Mouse (Mus musculus): ENCODE measurements at regions not wholly inside any gene's neighbourhood (a gene's known extent, or its start where the extent isn't known, plus 50 kb on each side); places are given as distances from the start of the nearest gene placed in this dataset.

- no peak overlapping the region for H3K4me3 ChIP-seq (replicated peaks; ENCODE audit: low read depth, low read length)
- DNase-seq (ENCODE audit: low spot score) = no peak
- TF ChIP-seq CTCF (IDR thresholded peaks at IDR 0.05; ENCODE audit: low read depth) = no peak
- no peaks in the 10 kb centered on the region for H3K27me3 ChIP-seq (ENCODE audit: insufficient read depth, low read length)
- peaks cover 4% of the 10 kb centered on the region; the same call in 1 of the 2 replicates for H3K4me1 ChIP-seq (replicated peaks; ENCODE audit: insufficient read depth, low read length)
- no peak for ATAC-seq (replicated peaks; ENCODE audit: low FRiP score, low read depth)
- no peak overlapping the region for H3K27ac ChIP-seq
- no peaks in the 10 kb centered on the region for H3K36me3 ChIP-seq (ENCODE audit: insufficient read depth, low read length)
- H3K4me2 ChIP-seq (ENCODE audit: low read length) = no peak overlapping the region
- no peak overlapping the region for H3K9ac ChIP-seq (ENCODE audit: low read depth, low read length)
- WGBS = 53% methylated on average over 4 of the region's 4 CpGs
- no peaks in the 10 kb centered on the region for H3K9me3 ChIP-seq (replicated peaks; ENCODE audit: low read length)
Measured at GRCm38 (mm10) chr2:50968382-50968781, 180.5 kb downstream of the Rnd3 start.

DNA sequence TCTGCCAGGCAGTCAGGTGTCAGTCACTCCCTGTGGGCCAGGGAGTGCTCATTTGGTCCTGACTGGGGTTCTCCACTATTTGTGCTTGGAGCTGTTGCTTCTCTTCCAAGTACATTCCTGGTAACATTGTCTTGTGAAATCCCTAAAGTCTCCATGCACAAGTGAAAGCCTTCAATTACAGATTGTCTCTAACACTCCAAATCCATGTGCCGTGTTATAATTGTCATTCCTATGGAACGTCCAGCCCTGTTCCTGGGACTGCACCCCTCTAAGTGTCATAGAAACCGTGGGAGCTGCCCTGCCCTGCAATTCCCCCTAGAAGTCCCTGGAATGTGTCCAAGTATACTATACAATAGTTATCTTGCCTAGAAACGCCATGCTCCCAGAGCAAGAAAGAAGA is 181.1 kb downstream of the Rnd3 start:
- DNase-seq (ENCODE audit: low spot score) (no peak), ATAC-seq (replicated peaks; ENCODE audit: low FRiP score, low read depth) (no peak)
- peaks cover 4% of the 10 kb centered on the region; the same call in 1 of the 2 replicates for H3K4me1 ChIP-seq (replicated peaks; ENCODE audit: insufficient read depth, low read length)
- no peaks in the 10 kb centered on the region for H3K9me3 ChIP-seq (replicated peaks; ENCODE audit: low read length)
- TF ChIP-seq CTCF (IDR thresholded peaks at IDR 0.05; ENCODE audit: low read depth) = no peak
- H3K27me3 ChIP-seq (ENCODE audit: insufficient read depth, low read length) = no peaks in the 10 kb centered on the region
- 19% methylated on average over 4 of the region's 4 CpGs for WGBS
- H3K9ac ChIP-seq (ENCODE audit: low read depth, low read length) = no peak overlapping the region
- no peak overlapping the region for H3K4me3 ChIP-seq (replicated peaks; ENCODE audit: low read depth, low read length)
- no peak overlapping the region for H3K27ac ChIP-seq
- H3K4me2 ChIP-seq (ENCODE audit: low read length) = no peak overlapping the region
- H3K36me3 ChIP-seq (ENCODE audit: insufficient read depth, low read length) = no peaks in the 10 kb centered on the region

GRCm38 (mm10) chr2:50967133-50967532 is 181.8 kb downstream of the Rnd3 start:
- DNase-seq (ENCODE audit: low spot score) (no peak), ATAC-seq (replicated peaks; ENCODE audit: low FRiP score, low read depth) (no peak)
- Histone ChIP-seq H3K36me3 (ENCODE audit: insufficient read depth, low read length) (no peaks in the 10 kb centered on the region), H3K4me1 (replicated peaks; ENCODE audit: insufficient read depth, low read length) (peaks cover 4% of the 10 kb centered on the region; the same call in 1 of the 2 replicates), H3K4me2 (ENCODE audit: low read length) (no peak overlapping the region), H3K9me3 (replicated peaks; ENCODE audit: low read length) (no peaks in the 10 kb centered on the region), H3K27me3 (ENCODE audit: insufficient read depth, low read length) (no peaks in the 10 kb centered on the region), H3K4me3 (replicated peaks; ENCODE audit: low read depth, low read length) (no peak overlapping the region), H3K27ac (no peak overlapping the region; the same call in 1 of the 2 replicates), H3K9ac (ENCODE audit: low read depth, low read length) (no peak overlapping the region)
- WGBS = 38% methylated on average over 4 of the region's 4 CpGs
- no peak for TF ChIP-seq CTCF (IDR thresholded peaks at IDR 0.05; ENCODE audit: low read depth)

GRCm38 (mm10) chr2:50965485-50966017 is 183.4 kb downstream of the Rnd3 start:
- no peaks in the 10 kb centered on the region for H3K27me3 ChIP-seq (ENCODE audit: insufficient read depth, low read length)
- H3K4me2 ChIP-seq (ENCODE audit: low read length) = no peak overlapping the region
- H3K9me3 ChIP-seq (replicated peaks; ENCODE audit: low read length) = no peaks in the 10 kb centered on the region
- 76% methylated on average over 8 of the region's 8 CpGs for WGBS
- H3K4me1 ChIP-seq (replicated peaks; ENCODE audit: insufficient read depth, low read length) = peaks cover 4% of the 10 kb centered on the region; the same call in 1 of the 2 replicates
- H3K27ac ChIP-seq = no peak overlapping the region
- DNase-seq (ENCODE audit: low spot score) (no peak), ATAC-seq (replicated peaks; ENCODE audit: low FRiP score, low read depth) (no peak)
- H3K36me3 ChIP-seq (ENCODE audit: insufficient read depth, low read length) = no peaks in the 10 kb centered on the region
- no peak overlapping the region for H3K4me3 ChIP-seq (replicated peaks; ENCODE audit: low read depth, low read length)
- no peak for TF ChIP-seq CTCF (IDR thresholded peaks at IDR 0.05; ENCODE audit: low read depth)
- no peak overlapping the region for H3K9ac ChIP-seq (ENCODE audit: low read depth, low read length)

- Histone ChIP-seq H3K9me3 (replicated peaks; ENCODE audit: low read length) (no peaks in the 10 kb centered on the region), H3K4me2 (ENCODE audit: low read length) (no peak overlapping the region), H3K27me3 (ENCODE audit: insufficient read depth, low read length) (no peaks in the 10 kb centered on the region), H3K4me3 (replicated peaks; ENCODE audit: low read depth, low read length) (no peak overlapping the region), H3K36me3 (ENCODE audit: insufficient read depth, low read length) (no peaks in the 10 kb centered on the region), H3K4me1 (replicated peaks; ENCODE audit: insufficient read depth, low read length) (peaks cover 4% of the 10 kb centered on the region; the same call in 1 of the 2 replicates), H3K9ac (ENCODE audit: low read depth, low read length) (no peak overlapping the region), H3K27ac (no peak overlapping the region)
- 72% methylated on average over 3 of the region's 3 CpGs for WGBS
- no peak for TF ChIP-seq CTCF (IDR thresholded peaks at IDR 0.05; ENCODE audit: low read depth)
- peak; percentile 63 for ATAC-seq (replicated peaks; ENCODE audit: low FRiP score, low read depth)
- peak; percentile 37 for DNase-seq (ENCODE audit: low spot score)
Measured at GRCm38 (mm10) chr2:50964062-50964461, 184.8 kb downstream of the Rnd3 start.

DNA sequence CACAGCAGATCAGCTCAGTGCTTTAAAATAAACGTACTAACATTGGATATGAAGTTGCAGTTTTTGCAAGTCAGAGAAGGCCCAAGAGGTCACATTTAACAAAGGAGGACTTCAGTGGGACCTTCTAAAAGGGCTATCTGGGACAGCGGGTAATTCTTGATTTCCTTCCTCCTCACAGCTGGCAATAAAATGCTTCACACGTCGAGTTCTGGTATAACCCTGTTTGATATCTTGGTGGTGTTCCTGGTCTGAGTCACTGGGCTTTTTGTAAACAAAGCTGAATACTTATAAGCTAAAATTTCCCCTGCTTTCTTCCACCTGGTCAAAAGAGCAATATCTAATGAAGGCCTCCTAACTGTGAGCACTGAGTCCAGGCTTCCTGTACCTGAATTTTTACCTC is 187.9 kb downstream of the Rnd3 start:
- whole genome bisulfite sequencing = 36% methylated on average over 4 of the region's 4 CpGs
- no peaks in the 10 kb centered on the region for H3K27me3 ChIP-seq (ENCODE audit: insufficient read depth, low read length)

DNA sequence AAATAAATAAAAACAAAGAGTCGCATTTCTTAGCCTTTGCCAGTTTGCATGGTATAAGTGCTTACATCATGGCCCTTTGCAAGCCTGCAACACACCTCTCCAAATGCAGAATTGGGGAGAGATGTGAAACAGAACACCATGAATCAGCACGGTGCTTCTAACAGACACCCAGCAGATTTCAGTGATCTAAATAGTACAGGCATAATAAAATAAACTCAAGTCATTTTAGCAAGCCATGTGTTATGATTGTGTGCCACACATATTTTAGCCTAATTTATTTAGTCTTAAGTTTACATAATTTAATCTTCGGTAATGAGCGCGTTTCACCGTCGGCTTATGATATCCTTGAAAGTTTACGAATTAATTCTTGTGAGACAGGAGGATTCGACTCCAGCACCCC is 189.6 kb downstream of the Rnd3 start:
- Histone ChIP-seq H3K27ac (no peak overlapping the region), H3K36me3 (ENCODE audit: insufficient read depth, low read length) (no peaks in the 10 kb centered on the region), H3K4me1 (replicated peaks; ENCODE audit: insufficient read depth, low read length) (no peaks in the 10 kb centered on the region), H3K27me3 (ENCODE audit: insufficient read depth, low read length) (no peaks in the 10 kb centered on the region), H3K9me3 (replicated peaks; ENCODE audit: low read length) (no peaks in the 10 kb centered on the region), H3K9ac (ENCODE audit: low read depth, low read length) (no peak overlapping the region), H3K4me2 (ENCODE audit: low read length) (no peak overlapping the region), H3K4me3 (replicated peaks; ENCODE audit: low read depth, low read length) (no peak overlapping the region)
- no peak for ATAC-seq (replicated peaks; ENCODE audit: low FRiP score, low read depth)
- WGBS = 95% methylated on average over 9 of the region's 9 CpGs
- no peak for TF ChIP-seq CTCF (IDR thresholded peaks at IDR 0.05; ENCODE audit: low read depth)
- DNase-seq (ENCODE audit: low spot score) = no peak

More for the DNA sequence above, 187.9 kb downstream of the Rnd3 start:
- H3K4me3 ChIP-seq (replicated peaks; ENCODE audit: low read depth, low read length) = no peak overlapping the region
- no peak overlapping the region for H3K9ac ChIP-seq (ENCODE audit: low read depth, low read length)
- no peak for ATAC-seq (replicated peaks; ENCODE audit: low FRiP score, low read depth)
- no peak overlapping the region for H3K4me2 ChIP-seq (ENCODE audit: low read length)
- DNase-seq (ENCODE audit: low spot score) = no peak
- H3K9me3 ChIP-seq (replicated peaks; ENCODE audit: low read length) = no peaks in the 10 kb centered on the region
- no peaks in the 10 kb centered on the region for H3K4me1 ChIP-seq (replicated peaks; ENCODE audit: insufficient read depth, low read length)
- H3K36me3 ChIP-seq (ENCODE audit: insufficient read depth, low read length) = no peaks in the 10 kb centered on the region
- H3K27ac ChIP-seq = no peak overlapping the region
- no peak for TF ChIP-seq CTCF (IDR thresholded peaks at IDR 0.05; ENCODE audit: low read depth)

All from kidney, postnatal 0 days (tissue).